ENCODE assay signal across 1 mouse cellular context in genomic region chr4:141574789-141575702, GRCm38 (mm10).
TF ChIP-seq lines count a peak whose summit lies in the region.

No protein-coding gene starts in this region.

TF ChIP-seq in CH12.LX, 34 proteins besides CTCF, POLR2A, EP300 and RAD21 (continued from another document):
- no peak for TF ChIP-seq MAFK (IDR thresholded peaks at IDR 0.05; ENCODE audit: insufficient replicate concordance, low read length)
- TF ChIP-seq ETS1 (conservative IDR thresholded peaks at IDR 0.05; ENCODE audit: low read depth, low read length): peak; percentile 77
- no peak for TF ChIP-seq KAT2A (IDR thresholded peaks at IDR 0.05; ENCODE audit: insufficient replicate concordance, low read length)
- TF ChIP-seq USF2 (conservative IDR thresholded peaks at IDR 0.05; ENCODE audit: low read depth, low read length): no peak
